Mouse (Mus musculus) E14TG2a.4 (cell line): ENCODE results near the gene Prkcg.
A peak's percentile ranks its signal among the peaks of the same experiment; 100 is the strongest.

Experiments
- H3K27me3 ChIP-seq: 2 replicates; pipeline ENCODE4 v1.6.1; 2014; ENCODE audit warnings: low read length, control low read depth; ENCODE audit not compliant: insufficient read depth
- H3K36me3 ChIP-seq: 2 replicates; pipeline ENCODE4 v1.6.1; 2014; ENCODE audit warnings: low read length, control low read depth; ENCODE audit not compliant: insufficient read depth
- H3K4me1 ChIP-seq: replicated peaks from 2 replicates; pipeline ENCODE4 v1.6.1; 2014; ENCODE audit warnings: low read depth, low read length, control low read depth
- H3K4me3 ChIP-seq: replicated peaks from 2 replicates; pipeline ENCODE4 v1.5.1; 2014; ENCODE audit warnings: mild to moderate bottlenecking, low read length
- H3K9me3 ChIP-seq: 2 replicates; pipeline ENCODE4 v1.6.1; 2014; ENCODE audit warnings: low read length, control low read depth
- CTCF ChIP-seq: conservative IDR thresholded peaks from 2 replicates; pipeline ENCODE4 v1.5.1; 2014; ENCODE audit warnings: low read length
- NANOG ChIP-seq: IDR thresholded peaks from 2 replicates; pipeline ENCODE4 v1.6.1; 2014; ENCODE audit warnings: borderline replicate concordance, low read length, mixed read lengths
- POU5F1 ChIP-seq: IDR thresholded peaks from 2 replicates; pipeline ENCODE4 v1.6.1; 2014; ENCODE audit warnings: low read length, borderline replicate concordance

Prkcg gene

GRCm38 (mm10) chr7:3323826-3324225 lies 34.8 kb downstream of the Prkcg start:
- TF ChIP-seq POU5F1 (no peak), NANOG (no peak), CTCF (no peak)
- no peaks in the 10 kb centered on the region for H3K27me3 ChIP-seq
- peaks cover 6% of the 10 kb centered on the region; the same call in 1 of the 2 replicates for H3K4me1 ChIP-seq
- H3K4me3 ChIP-seq, result no peak overlapping the region
- H3K36me3 ChIP-seq, result peaks cover 63% of the 10 kb centered on the region
- H3K9me3 ChIP-seq, result no peaks in the 10 kb centered on the region

GRCm38 (mm10) chr7:3327961-3328360 lies 39.0 kb downstream of the Prkcg start:
- Histone ChIP-seq H3K9me3 (no peaks in the 10 kb centered on the region), H3K4me3 (no peak overlapping the region), H3K4me1 (peaks cover 38% of the 10 kb centered on the region), H3K36me3 (peaks cover 40% of the 10 kb centered on the region), H3K27me3 (peaks cover 5% of the 10 kb centered on the region; the same call in 1 of the 2 replicates)
- no peak for TF ChIP-seq NANOG
- no peak for TF ChIP-seq POU5F1
- TF ChIP-seq CTCF, result no peak

GRCm38 (mm10) chr7:3329776-3330546 lies 41.0 kb downstream of the Prkcg start:
- peak overlapping the region; percentile 54 for H3K4me3 ChIP-seq
- H3K36me3 ChIP-seq, result peaks cover 26% of the 10 kb centered on the region
- peaks cover 51% of the 10 kb centered on the region for H3K4me1 ChIP-seq
- TF ChIP-seq CTCF (peak; percentile 88), NANOG (no peak)
- no peaks in the 10 kb centered on the region for H3K9me3 ChIP-seq
- peaks cover 21% of the 10 kb centered on the region for H3K27me3 ChIP-seq

GRCm38 (mm10) chr7:3331171-3331570 lies 42.2 kb downstream of the Prkcg start:
- H3K4me3 ChIP-seq, result peak overlapping the region; percentile 83
- peaks cover 23% of the 10 kb centered on the region for H3K36me3 ChIP-seq
- no peak for TF ChIP-seq NANOG
- no peak for TF ChIP-seq CTCF
- no peak for TF ChIP-seq POU5F1
- no peaks in the 10 kb centered on the region for H3K9me3 ChIP-seq
- H3K4me1 ChIP-seq, result peaks cover 59% of the 10 kb centered on the region
- peaks cover 23% of the 10 kb centered on the region for H3K27me3 ChIP-seq

- peaks cover 23% of the 10 kb centered on the region for H3K27me3 ChIP-seq
- H3K36me3 ChIP-seq, result peaks cover 23% of the 10 kb centered on the region
- H3K4me1 ChIP-seq, result peaks cover 64% of the 10 kb centered on the region
- peak overlapping the region; percentile 83 for H3K4me3 ChIP-seq
- TF ChIP-seq CTCF (no peak), NANOG (no peak), POU5F1 (no peak)
- no peaks in the 10 kb centered on the region for H3K9me3 ChIP-seq
Measured at GRCm38 (mm10) chr7:3331581-3332223, 42.7 kb downstream of the Prkcg start.

- H3K36me3 ChIP-seq, result peaks cover 21% of the 10 kb centered on the region
- H3K4me3 ChIP-seq, result peak overlapping the region; percentile 83
- no peaks in the 10 kb centered on the region for H3K9me3 ChIP-seq
- TF ChIP-seq NANOG (no peak), POU5F1 (no peak), CTCF (no peak)
- H3K4me1 ChIP-seq, result peaks cover 66% of the 10 kb centered on the region
- H3K27me3 ChIP-seq, result peaks cover 23% of the 10 kb centered on the region
Measured at GRCm38 (mm10) chr7:3332224-3332615, 43.2 kb downstream of the Prkcg start.

- Histone ChIP-seq H3K27me3 (peaks cover 23% of the 10 kb centered on the region), H3K9me3 (no peaks in the 10 kb centered on the region), H3K36me3 (peaks cover 17% of the 10 kb centered on the region), H3K4me3 (peak within 1 kb of the TSS; percentile 85), H3K4me1 (peaks cover 71% of the 10 kb centered on the region)
- TF ChIP-seq NANOG, result no peak
- no peak for TF ChIP-seq POU5F1
- TF ChIP-seq CTCF, result no peak
Measured at GRCm38 (mm10) chr7:3332619-3333521, 43.9 kb downstream of the Prkcg start, which contains the start of gene Cacng7. Cacng7 (plus strand) TSS chr7:3332955.

GRCm38 (mm10) chr7:3333542-3333941 lies 44.6 kb downstream of the Prkcg start:
- peaks cover 23% of the 10 kb centered on the region for H3K27me3 ChIP-seq
- H3K4me3 ChIP-seq, result peak overlapping the region; percentile 85
- H3K36me3 ChIP-seq, result peaks cover 14% of the 10 kb centered on the region
- no peaks in the 10 kb centered on the region for H3K9me3 ChIP-seq
- TF ChIP-seq POU5F1, result no peak
- TF ChIP-seq CTCF, result no peak
- no peak for TF ChIP-seq NANOG
- peaks cover 78% of the 10 kb centered on the region for H3K4me1 ChIP-seq
